Mouse (Mus musculus) forebrain, embryonic 11.5 days (tissue): ENCODE results near the gene Smarca5. TPM values are rescaled to one million over a fixed set of nuclear protein-coding genes. Genes with fewer than 3 reads are reported as not detected.

Source experiments
- ATAC-seq: fragments of 200-750 bp; cut with Nextera tagmentation; replicated peaks from 2 replicates; pipeline ENCODE4 v1.8.0; 2017; ENCODE audit warnings: moderate TSS enrichment; ENCODE audit not compliant: low FRiP score
- DNase-seq: peaks from one replicate; pipeline ENCODE4 v3.0.0-alpha.2; 2017; ENCODE audit warnings: low spot score
- H3K27ac ChIP-seq: fragments of 300-500 bp; sonication (generic); 2 replicates; pipeline ENCODE4 v1.5.1; 2014; ENCODE audit warnings: low read depth, low read length
- H3K27me3 ChIP-seq: fragments of 300-500 bp; sonication (generic); 2 replicates; pipeline ENCODE4 v1.6.1; 2014; ENCODE audit warnings: mild to moderate bottlenecking, low read length, mixed read lengths; ENCODE audit not compliant: control insufficient read depth, insufficient read depth
- H3K36me3 ChIP-seq: fragments of 300-500 bp; sonication (generic); 2 replicates; pipeline ENCODE4 v1.6.1; 2014; ENCODE audit warnings: mild to moderate bottlenecking, low read length, moderate library complexity, mixed read lengths; ENCODE audit not compliant: control insufficient read depth, insufficient read depth
- H3K4me1 ChIP-seq: fragments of 300-500 bp; sonication (generic); replicated peaks from 2 replicates; pipeline ENCODE4 v1.6.1; 2014; ENCODE audit warnings: low read length, mixed read lengths; ENCODE audit not compliant: control insufficient read depth, insufficient read depth
- H3K4me2 ChIP-seq: fragments of 300-500 bp; sonication (generic); 2 replicates; pipeline ENCODE4 v1.6.1; 2014; ENCODE audit warnings: low read depth, mild to moderate bottlenecking, low read length, moderate library complexity, mixed read lengths; ENCODE audit not compliant: severe bottlenecking
- H3K4me3 ChIP-seq: fragments of 300-500 bp; sonication (generic); 2 replicates; pipeline ENCODE4 v1.5.1; 2014; ENCODE audit warnings: low read depth, low read length
- H3K9ac ChIP-seq: fragments of 300-500 bp; sonication (generic); 2 replicates; pipeline ENCODE4 v1.6.1; 2014; ENCODE audit warnings: low read length
- H3K9me3 ChIP-seq: fragments of 300-500 bp; sonication (generic); 2 replicates; pipeline ENCODE4 v1.6.1; 2016; ENCODE audit warnings: low read length, mixed read lengths; ENCODE audit not compliant: control insufficient read depth
- WGBS: fragments of 180-500 bp; shearing (Covaris S2); extraction: QIAGEN DNeasy Blood & Tissue Kit; methylation state at CpG from one replicate; pipeline ENCODE4 v1.1.7; 2014; 5-methylcytosine and 5-hydroxymethylcytosine counted together
- polyA plus RNA-seq: library from polyadenylated mRNA; unstranded; fragments of >200 nt; fragmentation: Nextera tagmentation; extraction: Ambion mirVana; gene quantifications from 2 replicates; pipeline ENCODE4 v1.2.1, GENCODE M21; 2014

Gene Smarca5
- polyA plus RNA-seq, 1 experiment from 2014 or later, result 176 TPM

DNA sequence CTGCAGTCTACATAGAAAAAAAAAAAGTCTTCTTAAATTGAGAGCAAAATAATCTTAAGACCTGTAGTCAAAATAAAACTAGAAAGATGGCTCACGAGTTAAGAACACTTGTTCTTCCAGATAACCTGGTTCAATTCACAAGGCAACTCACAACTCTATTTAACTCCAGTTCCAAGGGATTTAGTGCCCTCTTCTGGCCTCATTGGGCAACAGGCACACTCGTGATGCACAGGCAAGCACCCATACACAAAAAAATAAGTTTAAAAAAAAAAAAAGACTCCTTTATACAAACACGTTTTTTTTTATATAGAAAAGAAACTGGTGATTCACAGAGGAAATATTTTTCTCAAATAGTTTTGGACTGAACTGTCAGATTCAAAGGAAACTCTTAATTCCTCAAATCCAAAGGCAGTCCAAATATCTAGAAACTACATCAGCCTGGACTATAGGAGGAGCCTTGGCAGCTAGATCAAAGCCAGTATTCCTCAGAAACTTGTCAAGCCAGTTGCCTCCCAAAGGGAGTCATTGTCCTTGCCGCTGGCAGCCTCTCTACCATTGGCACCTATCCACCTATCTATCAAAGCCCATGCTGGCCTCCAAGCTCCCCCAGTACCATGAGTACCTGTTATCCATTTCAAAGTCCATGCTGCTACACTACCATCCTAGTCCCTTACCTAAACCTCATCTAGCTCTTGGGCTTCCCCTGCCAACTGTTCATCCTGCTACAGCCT lies 28.5 kb downstream of the Smarca5 start:
- Histone ChIP-seq H3K9me3 (no peaks in the 10 kb centered on the region), H3K36me3 (peaks cover 10% of the 10 kb centered on the region), H3K4me3 (no peak overlapping the region), H3K4me1 (no peaks in the 10 kb centered on the region), H3K9ac (no peak overlapping the region), H3K4me2 (no peak overlapping the region), H3K27me3 (no peaks in the 10 kb centered on the region), H3K27ac (no peak overlapping the region)
- WGBS, result 84% methylated on average over 4 of the region's 4 CpGs
- DNase-seq (no peak), ATAC-seq (no peak)

DNA sequence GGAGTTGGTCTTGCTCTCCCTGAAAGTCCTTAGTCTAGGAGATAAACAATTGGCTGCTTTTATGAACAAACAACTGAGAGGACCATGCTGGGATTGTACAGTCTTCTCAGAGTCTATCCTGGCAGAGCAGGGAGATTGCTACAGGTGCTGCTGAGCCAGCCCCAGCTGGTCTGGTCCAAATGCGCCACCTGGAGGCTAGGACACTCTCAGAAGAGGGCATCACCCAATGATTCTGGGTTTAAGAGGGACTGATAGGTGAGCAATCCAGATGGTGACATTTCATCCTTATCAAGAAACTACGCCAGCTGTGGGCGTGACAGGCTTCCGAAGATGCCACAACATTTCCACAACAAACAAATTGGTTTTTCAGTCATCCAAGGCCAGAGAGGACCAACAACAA lies 51.2 kb downstream of the Smarca5 start:
- peak; percentile 53; the same call in 1 of the 2 replicates for ATAC-seq

DNA sequence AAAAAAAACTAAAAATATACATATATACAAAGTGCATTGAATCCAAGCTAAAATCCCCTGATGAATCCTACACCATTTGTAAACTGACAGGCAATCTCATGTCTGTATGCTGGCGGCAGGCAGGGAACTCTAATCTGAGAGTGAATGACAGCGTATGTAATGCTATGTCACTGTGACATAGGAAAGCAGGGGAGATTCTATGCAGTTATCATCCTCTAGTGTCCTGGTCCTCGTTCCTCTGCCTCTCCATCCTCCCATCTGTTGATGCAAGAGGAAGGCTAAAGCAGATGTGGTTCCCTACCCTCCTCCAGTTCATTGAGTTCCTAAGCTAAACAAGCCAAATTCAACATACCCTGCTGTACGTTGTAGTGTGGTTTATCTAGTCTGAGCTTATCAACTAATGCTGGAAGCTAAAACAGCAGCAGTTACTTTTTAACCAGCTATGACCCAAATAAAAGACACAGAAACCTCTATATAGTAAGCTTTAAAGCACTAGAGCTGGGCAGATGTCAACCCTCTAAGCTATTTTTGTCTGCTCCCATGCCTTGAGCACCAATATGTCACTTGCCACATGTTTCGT lies 55.5 kb downstream of the Smarca5 start:
- DNase-seq, result no peak

More for the DNA sequence above, 51.2 kb downstream of the Smarca5 start:
- no peak overlapping the region for H3K27ac ChIP-seq
- no peaks in the 10 kb centered on the region for H3K4me1 ChIP-seq
- H3K9ac ChIP-seq, result no peak overlapping the region
- peak; percentile 69 for DNase-seq
- 52% methylated on average over 4 of the region's 4 CpGs for WGBS
- no peaks in the 10 kb centered on the region for H3K27me3 ChIP-seq
- no peak overlapping the region for H3K4me3 ChIP-seq
- no peak overlapping the region for H3K4me2 ChIP-seq
- no peaks in the 10 kb centered on the region for H3K9me3 ChIP-seq
- no peaks in the 10 kb centered on the region for H3K36me3 ChIP-seq

DNA sequence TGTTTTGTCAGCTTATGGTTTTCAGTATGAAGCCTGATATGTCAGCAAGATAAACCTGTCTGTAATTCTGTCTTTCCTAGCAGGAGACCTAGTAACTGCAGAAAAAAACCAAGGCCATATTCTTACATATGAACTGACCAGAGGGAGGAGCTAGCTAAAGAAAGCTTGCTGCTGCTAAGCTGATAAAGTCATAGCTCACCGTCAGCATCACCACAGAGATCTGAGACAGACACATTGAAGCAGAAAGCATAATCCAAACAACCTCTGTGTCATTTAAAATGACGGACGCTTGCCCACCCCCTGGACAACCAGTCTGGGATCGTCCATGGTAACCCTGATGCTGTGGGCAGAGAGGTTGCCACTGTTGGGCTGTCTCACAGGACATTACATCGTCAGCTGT lies 56.7 kb downstream of the Smarca5 start:
- WGBS, result 82% methylated on average over 5 of the region's 5 CpGs
- no peaks in the 10 kb centered on the region for H3K9me3 ChIP-seq

More for the DNA sequence above, 55.5 kb downstream of the Smarca5 start:
- no peaks in the 10 kb centered on the region for H3K4me1 ChIP-seq
- no peak overlapping the region for H3K27ac ChIP-seq
- 86% methylated on average over 5 of the region's 5 CpGs for WGBS
- no peak for ATAC-seq
- no peak overlapping the region for H3K9ac ChIP-seq
- H3K36me3 ChIP-seq, result no peaks in the 10 kb centered on the region
- no peaks in the 10 kb centered on the region for H3K27me3 ChIP-seq
- no peaks in the 10 kb centered on the region for H3K9me3 ChIP-seq
- no peak overlapping the region for H3K4me2 ChIP-seq
- no peak overlapping the region for H3K4me3 ChIP-seq

DNA sequence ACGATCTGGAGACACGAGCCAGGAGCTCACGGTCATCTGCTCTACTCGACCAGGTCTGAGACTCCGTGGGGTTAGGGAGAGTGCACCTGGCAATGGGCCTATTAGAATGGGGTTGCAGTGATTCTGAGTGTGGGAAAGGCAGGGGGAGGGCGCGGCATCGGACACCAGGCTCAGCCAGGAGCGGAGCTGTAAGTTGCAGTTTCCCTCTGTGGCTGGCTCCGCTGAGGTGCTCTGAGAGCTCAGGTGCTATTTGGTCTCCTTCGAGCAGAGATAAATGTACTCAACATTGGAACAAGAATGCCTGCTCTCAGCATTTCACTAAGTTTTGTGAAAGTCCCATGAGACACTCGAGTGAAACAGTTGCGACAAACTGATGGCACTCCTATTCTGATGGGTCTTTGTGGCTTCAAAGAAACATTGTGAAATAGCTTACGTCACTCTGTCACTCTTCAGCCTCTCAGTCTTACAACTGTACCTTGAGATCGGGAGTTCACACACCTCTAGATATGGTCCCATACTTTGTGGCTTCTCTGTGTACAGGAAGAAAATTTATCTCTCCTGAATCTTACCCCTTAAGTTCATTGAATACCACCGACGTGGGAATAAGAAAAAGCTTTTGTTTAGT lies 69.9 kb downstream of the Smarca5 start:
- ATAC-seq, result no peak
- no peak for DNase-seq
- H3K4me3 ChIP-seq, result no peak overlapping the region
- no peaks in the 10 kb centered on the region for H3K27me3 ChIP-seq
- no peak overlapping the region for H3K9ac ChIP-seq
- no peak overlapping the region for H3K27ac ChIP-seq
- H3K36me3 ChIP-seq, result no peaks in the 10 kb centered on the region
- WGBS, result 81% methylated on average over 17 of the region's 17 CpGs
- no peaks in the 10 kb centered on the region for H3K9me3 ChIP-seq
- H3K4me1 ChIP-seq, result no peaks in the 10 kb centered on the region
- no peak overlapping the region for H3K4me2 ChIP-seq

More for the DNA sequence above, 56.7 kb downstream of the Smarca5 start:
- no peak for DNase-seq
- H3K4me2 ChIP-seq, result no peak overlapping the region
- H3K9ac ChIP-seq, result no peak overlapping the region
- H3K27me3 ChIP-seq, result no peaks in the 10 kb centered on the region
- no peaks in the 10 kb centered on the region for H3K4me1 ChIP-seq
- no peak for ATAC-seq
- no peak overlapping the region for H3K4me3 ChIP-seq
- H3K27ac ChIP-seq, result no peak overlapping the region
- H3K36me3 ChIP-seq, result no peaks in the 10 kb centered on the region

DNA sequence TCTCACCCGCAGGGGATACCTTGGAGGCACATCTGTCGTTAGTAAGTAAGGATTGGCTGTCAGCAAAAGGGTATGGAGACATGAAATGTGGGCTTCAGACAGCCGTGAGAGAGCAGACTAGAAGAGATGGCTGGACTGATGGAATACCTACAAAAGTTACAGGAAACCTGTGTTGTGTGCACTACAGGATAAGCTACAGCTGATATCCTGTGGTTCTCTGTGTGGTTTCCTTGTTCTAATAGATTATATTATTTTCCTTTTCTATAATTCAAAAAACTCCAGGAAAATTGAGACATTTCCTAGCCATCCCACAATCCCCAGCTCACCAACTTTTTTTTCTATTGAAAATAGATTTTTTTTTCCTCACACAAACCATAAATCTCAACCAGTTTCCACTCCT lies 75.8 kb downstream of the Smarca5 start:
- WGBS, result 86% methylated on average over 3 of the region's 3 CpGs
- H3K9me3 ChIP-seq, result no peaks in the 10 kb centered on the region
- ATAC-seq (no peak), DNase-seq (no peak)
- no peak overlapping the region for H3K4me2 ChIP-seq
- H3K27me3 ChIP-seq, result no peaks in the 10 kb centered on the region
- no peak overlapping the region for H3K4me3 ChIP-seq
- H3K36me3 ChIP-seq, result no peaks in the 10 kb centered on the region
- H3K9ac ChIP-seq, result no peak overlapping the region
- no peak overlapping the region for H3K27ac ChIP-seq
- no peaks in the 10 kb centered on the region for H3K4me1 ChIP-seq

DNA sequence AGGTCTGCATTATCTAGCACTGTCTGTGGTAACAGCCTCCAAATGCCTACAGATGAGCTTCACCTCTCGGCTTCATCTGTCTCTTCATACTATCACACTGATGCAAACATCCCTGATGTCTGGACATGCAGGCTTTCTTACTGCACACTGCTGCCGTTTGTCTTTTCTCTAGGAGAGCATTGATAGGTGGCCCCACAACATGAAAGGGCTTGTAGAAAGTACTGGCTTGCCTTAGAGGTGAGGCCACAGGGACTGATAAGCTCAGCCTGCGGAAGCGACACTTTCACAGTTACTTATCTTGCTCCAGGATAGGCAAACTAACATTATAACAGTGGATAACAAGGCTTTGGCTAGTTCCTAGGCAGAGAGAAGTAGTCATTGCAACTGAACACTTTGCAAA lies 78.2 kb downstream of the Smarca5 start:
- ATAC-seq (no peak), DNase-seq (no peak)
- Histone ChIP-seq H3K4me1 (no peaks in the 10 kb centered on the region), H3K36me3 (no peaks in the 10 kb centered on the region), H3K4me3 (no peak overlapping the region), H3K27ac (no peak overlapping the region), H3K9me3 (no peaks in the 10 kb centered on the region), H3K27me3 (no peaks in the 10 kb centered on the region), H3K9ac (no peak overlapping the region), H3K4me2 (no peak overlapping the region)
- 86% methylated on average over 4 of the region's 4 CpGs for WGBS

DNA sequence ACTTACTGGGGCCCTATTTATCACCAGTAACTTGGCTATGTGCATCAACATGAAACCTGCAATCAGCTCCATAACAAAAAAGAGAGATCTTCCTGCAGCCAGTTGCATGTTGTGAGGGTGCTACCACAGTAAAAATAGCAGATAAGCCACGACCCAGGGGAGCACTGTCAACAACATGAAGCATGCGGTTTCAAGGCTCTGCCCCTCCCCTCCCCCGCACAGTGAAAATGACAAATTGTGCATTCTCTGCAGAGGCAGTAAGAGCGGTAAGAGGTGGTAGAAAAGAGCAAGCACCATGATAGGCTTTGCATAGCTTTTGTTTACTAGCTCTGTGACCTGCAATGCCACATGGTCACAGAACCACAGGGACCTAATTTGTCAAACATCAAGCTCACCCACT lies 81.7 kb downstream of the Smarca5 start:
- H3K27ac ChIP-seq, result no peak overlapping the region
- 70% methylated on average over 4 of the region's 4 CpGs for WGBS
- ATAC-seq (no peak), DNase-seq (no peak)
- no peak overlapping the region for H3K4me2 ChIP-seq
- no peak overlapping the region for H3K4me3 ChIP-seq
- H3K9me3 ChIP-seq, result no peaks in the 10 kb centered on the region
- no peaks in the 10 kb centered on the region for H3K27me3 ChIP-seq
- H3K36me3 ChIP-seq, result no peaks in the 10 kb centered on the region
- no peak overlapping the region for H3K9ac ChIP-seq
- no peaks in the 10 kb centered on the region for H3K4me1 ChIP-seq
